Mouse (Mus musculus) lung, embryonic 14.5 days (tissue): Measurements from ENCODE around the gene Ppp1r13b. TPM values are rescaled to one million over a fixed set of nuclear protein-coding genes. Genes with fewer than 3 reads are reported as not detected.

Source experiments
- ATAC-seq: fragments of 200-750 bp; cut with Nextera tagmentation; 2 replicates; pipeline ENCODE4 v1.8.0; 2017; ENCODE audit warnings: mild to moderate bottlenecking, moderate TSS enrichment, moderate library complexity; ENCODE audit not compliant: insufficient read depth
- DNase-seq: peaks from one replicate; pipeline ENCODE4 v3.0.0-alpha.2; 2015
- H3K27ac ChIP-seq: fragments of 300-500 bp; sonication (generic); 2 replicates; pipeline ENCODE4 v1.5.1; 2014; ENCODE audit warnings: low read depth, mild to moderate bottlenecking, moderate library complexity
- H3K27me3 ChIP-seq: fragments of 300-500 bp; sonication (generic); 2 replicates; pipeline ENCODE4 v1.6.1; 2014; ENCODE audit warnings: low read length, control low read depth; ENCODE audit not compliant: insufficient read depth
- H3K36me3 ChIP-seq: fragments of 300-500 bp; sonication (generic); 2 replicates; pipeline ENCODE4 v1.6.1; 2014; ENCODE audit warnings: control low read depth; ENCODE audit not compliant: insufficient read depth
- H3K4me1 ChIP-seq: fragments of 300-500 bp; sonication (generic); 2 replicates; pipeline ENCODE4 v1.6.1; 2014; ENCODE audit warnings: antibody characterized with exemption, control low read depth; ENCODE audit not compliant: insufficient read depth
- H3K4me2 ChIP-seq: fragments of 300-500 bp; sonication (generic); 2 replicates; pipeline ENCODE4 v1.6.1; 2014; ENCODE audit warnings: mild to moderate bottlenecking
- H3K4me3 ChIP-seq: fragments of 300-500 bp; sonication (generic); 2 replicates; pipeline ENCODE4 v1.5.1; 2014; ENCODE audit warnings: low read depth, low read length
- H3K9ac ChIP-seq: fragments of 300-500 bp; sonication (generic); 2 replicates; pipeline ENCODE4 v1.6.1; 2014
- H3K9me3 ChIP-seq: fragments of 300-500 bp; sonication (generic); 2 replicates; pipeline ENCODE4 v1.6.1; 2016; ENCODE audit warnings: low read depth, low read length, control low read depth
- CTCF ChIP-seq: IDR thresholded peaks from 2 replicates; pipeline ENCODE4 v1.5.1; 2016; ENCODE audit warnings: antibody characterized with exemption, low read depth
- WGBS: fragments of 180-500 bp; shearing (Covaris S2); extraction: QIAGEN DNeasy Blood & Tissue Kit; methylation state at CpG from one replicate; pipeline ENCODE4 v1.1.7; 2014; 5-methylcytosine and 5-hydroxymethylcytosine counted together
- polyA plus RNA-seq: library from polyadenylated mRNA; unstranded; fragments of >200 nt; fragmentation: Nextera tagmentation; extraction: Ambion mirVana; gene quantifications from 2 replicates; pipeline ENCODE4 v1.2.1, GENCODE M21; 2014

Gene Ppp1r13b
- polyA plus RNA-seq, 1 experiment from 2014 or later: 29.0 TPM

DNA sequence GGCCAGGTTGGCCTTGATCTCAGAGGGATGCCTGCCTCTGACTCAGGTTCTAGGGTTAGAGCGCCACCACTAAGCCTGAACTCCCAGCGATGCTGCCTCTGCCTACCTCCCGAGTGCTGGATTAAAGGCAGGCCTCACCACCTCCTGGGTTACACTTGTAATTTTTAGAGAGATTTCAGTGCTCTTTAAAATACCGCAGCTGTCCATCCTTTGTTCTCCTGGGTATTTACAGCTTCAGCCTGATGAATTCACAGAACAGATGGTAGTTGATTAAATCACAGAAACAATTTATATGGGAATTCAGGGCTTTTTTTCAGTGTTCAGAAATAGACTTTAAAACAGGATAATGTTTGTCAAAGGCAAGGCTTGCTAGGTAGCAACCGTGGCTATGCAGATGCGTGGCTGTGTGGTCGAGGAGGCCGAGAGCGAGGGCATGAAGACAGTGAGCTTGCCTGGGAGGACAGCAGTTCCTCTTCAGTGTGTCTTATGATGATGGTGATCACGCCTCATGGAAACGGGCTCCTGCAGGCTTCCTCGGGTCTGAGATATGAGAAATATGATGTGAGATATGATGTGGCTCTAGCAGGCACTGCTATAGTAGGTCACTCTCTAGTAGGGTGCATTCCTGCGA is 116.3 kb downstream of the Ppp1r13b start:
- H3K36me3 ChIP-seq: peaks cover 99% of the 10 kb centered on the region
- ATAC-seq: no peak
- WGBS: 91% methylated on average over 13 of the region's 13 CpGs

DNA sequence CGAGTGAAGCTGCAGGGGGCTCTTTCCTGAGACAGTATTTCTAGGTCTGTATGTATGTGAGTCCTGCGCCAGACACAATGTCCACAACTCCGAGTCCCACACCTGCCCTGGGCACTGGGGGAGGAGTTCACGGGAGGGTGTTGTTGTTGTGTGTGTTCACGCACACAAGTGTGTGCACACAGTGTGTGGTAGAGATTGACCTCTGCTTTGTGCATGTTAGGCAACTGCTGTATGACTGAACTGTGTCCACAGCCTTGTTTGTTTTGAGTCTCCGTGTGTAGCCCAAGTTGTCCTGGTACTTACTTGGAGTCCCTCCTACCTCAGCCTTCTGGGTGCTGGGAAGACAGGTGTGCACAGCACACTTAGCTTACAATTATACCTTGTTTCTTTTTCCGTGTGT is 117.3 kb downstream of the Ppp1r13b start:
- H3K4me3 ChIP-seq: no peak overlapping the region
- 90% methylated on average over 7 of the region's 7 CpGs for whole genome bisulfite sequencing
- H3K27me3 ChIP-seq: no peaks in the 10 kb centered on the region
- no peak overlapping the region for H3K27ac ChIP-seq
- no peak for TF ChIP-seq CTCF
- no peak overlapping the region for H3K9ac ChIP-seq
- no peaks in the 10 kb centered on the region for H3K9me3 ChIP-seq
- no peak overlapping the region for H3K4me2 ChIP-seq
- peaks cover 99% of the 10 kb centered on the region for H3K36me3 ChIP-seq
- H3K4me1 ChIP-seq: no peaks in the 10 kb centered on the region
- ATAC-seq (no peak), DNase-seq (no peak)

More for the DNA sequence above, 116.3 kb downstream of the Ppp1r13b start:
- no peak for DNase-seq
- Histone ChIP-seq H3K27me3 (no peaks in the 10 kb centered on the region), H3K9ac (no peak overlapping the region), H3K4me2 (no peak overlapping the region), H3K4me1 (no peaks in the 10 kb centered on the region), H3K27ac (no peak overlapping the region), H3K9me3 (no peaks in the 10 kb centered on the region), H3K4me3 (no peak overlapping the region)
- no peak for TF ChIP-seq CTCF

DNA sequence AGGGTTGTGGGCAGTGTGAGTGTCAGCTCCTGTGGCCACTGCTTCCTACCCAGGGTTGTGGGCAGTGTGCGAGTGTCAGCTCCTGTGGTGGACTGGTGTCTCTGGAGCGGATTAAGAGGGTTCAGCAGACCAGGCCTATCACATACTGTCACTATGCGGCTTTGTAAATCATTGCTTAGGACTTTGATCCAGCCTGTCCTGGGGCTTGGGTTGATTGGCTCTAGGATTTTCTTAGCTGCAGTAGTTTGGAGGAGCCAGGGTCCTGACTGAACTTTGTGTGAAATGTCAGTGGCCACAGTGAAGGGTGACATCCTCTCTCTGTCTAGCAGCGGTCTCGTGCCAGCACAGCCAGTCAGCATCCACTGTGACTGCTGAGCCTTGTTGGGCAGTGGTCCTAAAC is 117.8 kb downstream of the Ppp1r13b start:
- Histone ChIP-seq H3K27me3 (no peaks in the 10 kb centered on the region), H3K27ac (no peak overlapping the region), H3K4me2 (no peak overlapping the region), H3K9me3 (no peaks in the 10 kb centered on the region), H3K36me3 (peaks cover 99% of the 10 kb centered on the region), H3K4me3 (no peak overlapping the region), H3K4me1 (no peaks in the 10 kb centered on the region), H3K9ac (no peak overlapping the region)
- WGBS: 90% methylated on average over 5 of the region's 5 CpGs
- DNase-seq: no peak
- no peak for ATAC-seq
- no peak for TF ChIP-seq CTCF

DNA sequence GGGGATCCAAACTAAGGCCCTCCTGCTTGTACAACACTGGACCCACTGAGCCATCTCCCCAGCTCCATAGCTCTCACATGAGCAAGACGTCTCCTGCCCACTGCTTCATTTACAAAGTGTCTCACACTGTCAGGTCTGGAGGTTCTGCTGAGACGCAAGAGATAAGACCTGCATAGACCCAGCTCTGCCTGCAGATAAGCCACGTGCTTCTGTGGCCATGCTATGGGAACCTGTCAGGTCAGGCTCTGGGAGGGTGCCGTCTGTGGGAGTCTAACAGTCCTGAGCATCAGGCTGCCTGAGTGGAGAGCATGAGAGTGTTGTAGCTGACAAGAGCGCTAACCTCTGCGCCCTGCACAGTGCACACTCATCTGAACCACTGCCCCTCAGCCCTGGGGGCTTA is 120.9 kb downstream of the Ppp1r13b start:
- DNase-seq: no peak
- Histone ChIP-seq H3K4me2 (no peak overlapping the region), H3K4me1 (no peaks in the 10 kb centered on the region), H3K4me3 (no peak overlapping the region), H3K36me3 (peaks cover 95% of the 10 kb centered on the region), H3K9me3 (no peaks in the 10 kb centered on the region), H3K27me3 (no peaks in the 10 kb centered on the region), H3K9ac (no peak overlapping the region), H3K27ac (no peak overlapping the region)
- 77% methylated on average over 6 of the region's 6 CpGs for WGBS
- TF ChIP-seq CTCF: no peak
- ATAC-seq: no peak

DNA sequence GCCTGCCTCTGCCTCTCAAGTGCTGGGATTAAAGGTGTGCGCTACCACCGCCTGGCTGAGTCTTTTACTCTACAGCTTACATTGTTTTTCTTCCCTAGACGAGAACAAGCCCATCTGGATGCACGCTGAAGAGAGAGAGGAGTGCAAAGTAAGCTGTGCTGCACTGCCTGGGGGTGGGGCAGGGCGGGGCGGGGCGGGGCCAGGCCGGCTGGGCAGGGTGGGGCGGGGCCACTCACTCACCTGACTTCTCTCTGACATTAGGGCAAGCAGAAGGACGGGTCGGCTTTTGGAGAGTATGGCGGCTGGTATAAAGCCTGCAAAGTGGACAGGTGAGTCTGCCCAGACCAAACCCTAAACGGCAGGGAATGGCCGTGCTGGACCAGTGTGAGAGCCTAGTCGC is 122.7 kb downstream of the Ppp1r13b start:
- ATAC-seq: no peak

DNA sequence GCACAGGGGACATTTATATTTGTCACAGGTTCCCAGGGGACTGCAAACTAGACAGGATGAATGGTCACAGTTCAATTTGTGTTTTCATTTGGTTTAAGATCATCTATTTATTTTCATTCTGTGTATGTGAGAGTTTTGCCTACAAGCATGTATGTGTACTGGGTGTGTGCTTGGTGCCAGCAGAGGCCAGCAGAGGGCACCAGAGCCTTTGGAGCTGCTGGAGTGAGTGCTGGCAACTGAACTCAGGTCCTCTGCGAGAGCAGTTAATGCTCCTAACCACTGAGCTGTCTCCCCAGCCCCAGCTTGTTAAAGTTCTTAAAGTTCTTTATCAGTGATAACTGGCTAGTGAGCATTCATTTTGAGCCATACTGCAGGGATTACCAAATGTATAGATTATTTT is 128.4 kb downstream of the Ppp1r13b start:
- no peak for ATAC-seq
- peaks cover 95% of the 10 kb centered on the region for H3K36me3 ChIP-seq
- no peaks in the 10 kb centered on the region for H3K27me3 ChIP-seq
- 90% methylated on average over 1 of the region's 1 CpGs for WGBS
- no peak overlapping the region for H3K9ac ChIP-seq
- no peak overlapping the region for H3K4me3 ChIP-seq
- H3K27ac ChIP-seq: no peak overlapping the region
- H3K9me3 ChIP-seq: no peaks in the 10 kb centered on the region
- H3K4me2 ChIP-seq: no peak overlapping the region
- no peak for DNase-seq
- TF ChIP-seq CTCF: peak; percentile 44
- H3K4me1 ChIP-seq: no peaks in the 10 kb centered on the region

More for the DNA sequence above, 122.7 kb downstream of the Ppp1r13b start:
- H3K27ac ChIP-seq: no peak overlapping the region
- TF ChIP-seq CTCF: no peak
- peaks cover 94% of the 10 kb centered on the region for H3K36me3 ChIP-seq
- 62% methylated on average over 15 of the region's 15 CpGs for WGBS
- H3K9me3 ChIP-seq: no peaks in the 10 kb centered on the region
- H3K9ac ChIP-seq: no peak overlapping the region
- H3K4me2 ChIP-seq: no peak overlapping the region
- H3K27me3 ChIP-seq: no peaks in the 10 kb centered on the region
- no peaks in the 10 kb centered on the region for H3K4me1 ChIP-seq
- H3K4me3 ChIP-seq: no peak overlapping the region
- DNase-seq: no peak

Other genes starting within 250 kb of the Ppp1r13b start
- gene Ckb, start 235.8 kb downstream of the Ppp1r13b start, polyA plus RNA-seq: 210 and 217 TPM in 2 replicates
- 8.7 and 9.3 TPM in 2 replicates for gene Trmt61a, start 230.0 kb downstream of the Ppp1r13b start, polyA plus RNA-seq
- gene Bag5, start 194.9 kb downstream of the Ppp1r13b start, polyA plus RNA-seq: 51.5 and 53.2 TPM in 2 replicates
- 53.3 and 57.3 TPM in 2 replicates for gene Apopt1, start 194.8 kb downstream of the Ppp1r13b start, polyA plus RNA-seq
- 90.5 and 96.7 TPM in 2 replicates for gene Klc1, start 149.3 kb downstream of the Ppp1r13b start, polyA plus RNA-seq
- 15.7 and 16.9 TPM in 2 replicates for gene Xrcc3, start 94.2 kb downstream of the Ppp1r13b start, polyA plus RNA-seq
- 111 and 112 TPM in 2 replicates for gene Zfyve21, start 93.9 kb downstream of the Ppp1r13b start, polyA plus RNA-seq
- 647 and 712 TPM in 2 replicates for gene Atp5mpl, start 58.9 kb upstream of the Ppp1r13b start, polyA plus RNA-seq
- gene Tdrd9, start 63.4 kb upstream of the Ppp1r13b start, polyA plus RNA-seq: 0.15 and 0.18 TPM in 2 replicates
- not detected in 2 replicates for gene Rd3l, start 73.2 kb upstream of the Ppp1r13b start, polyA plus RNA-seq
- gene Aspg, start 198.6 kb upstream of the Ppp1r13b start, polyA plus RNA-seq: 1.6 TPM in 2 replicates
- 2.2 and 2.3 TPM in 2 replicates for gene Kif26a, start 238.1 kb upstream of the Ppp1r13b start, polyA plus RNA-seq